Mouse (Mus musculus) adrenal gland, adult 18-20 months (tissue): ENCODE measurements around the gene Adck2. TPM values are rescaled to one million over a fixed set of nuclear protein-coding genes. Genes with fewer than 3 reads are reported as not detected.
A peak's percentile ranks its signal among the peaks of the same experiment; 100 is the strongest.

Experiments
- DNase-seq, 2 experiments: peaks; one replicate each; pipeline ENCODE4 v3.0.0; 2021 to 2022; ENCODE audit warnings: low spot score in 2 of 2
- total RNA-seq, 2 experiments: library from RNA; stranded (reverse); gene quantifications; 1 replicate in 1 of 2; 2 replicates in 1 of 2; pipeline ENCODE4 v1.2.3; 2021

Gene Adck2
- total RNA-seq, 2 experiments from 2014 or later = 24.1 to 24.2 TPM

GRCm38 (mm10) chr6:39556900-39557659, 16.6 kb upstream of the Adck2 start:
- peak; percentile 42 to 46 for DNase-seq

GRCm38 (mm10) chr6:39557723-39558261, 15.9 kb upstream of the Adck2 start, which contains the start of gene Dennd2a:
TSS of gene Dennd2a (minus strand) at chr6:39557867.
- DNase-seq = peak; percentile 60 to 64

- no peak for DNase-seq
Measured at GRCm38 (mm10) chr6:39559276-39559939, 14.3 kb upstream of the Adck2 start.

GRCm38 (mm10) chr6:39562166-39563015, 11.3 kb upstream of the Adck2 start:
- DNase-seq = peak; percentile 65 to 72

- DNase-seq = no peak
Measured at GRCm38 (mm10) chr6:39567528-39567927, 6.1 kb upstream of the Adck2 start.

GRCm38 (mm10) chr6:39570426-39570825, 3.2 kb upstream of the Adck2 start:
- DNase-seq = peak in 1 of 2 experiments; percentile 26

- DNase-seq = no peak
Measured at GRCm38 (mm10) chr6:39574555-39574869, 839 bp downstream of the Adck2 start.

GRCm38 (mm10) chr6:39574951-39575350, 1.3 kb downstream of the Adck2 start:
- no peak for DNase-seq

- DNase-seq = no peak
Measured at GRCm38 (mm10) chr6:39579552-39579951, 5.9 kb downstream of the Adck2 start.

GRCm38 (mm10) chr6:39580558-39580957, 6.9 kb downstream of the Adck2 start:
- DNase-seq = no peak

- no peak for DNase-seq
Measured at GRCm38 (mm10) chr6:39581087-39581784, 7.6 kb downstream of the Adck2 start.

GRCm38 (mm10) chr6:39585517-39585916, 11.8 kb downstream of the Adck2 start, which contains the start of gene Gm42420:
TSS of gene Gm42420 (plus strand) at chr6:39585753.
- DNase-seq = no peak

- DNase-seq = no peak
Measured at GRCm38 (mm10) chr6:39591481-39591880, 17.8 kb downstream of the Adck2 start.

GRCm38 (mm10) chr6:39592401-39593214, 18.9 kb downstream of the Adck2 start, which contains the start of gene Ndufb2:
TSS of gene Ndufb2 (plus strand) at chr6:39592574.
- peak; percentile 90 to 93 for DNase-seq

- DNase-seq = no peak
Measured at GRCm38 (mm10) chr6:39600851-39601250, 27.2 kb downstream of the Adck2 start.

- DNase-seq = no peak
Measured at GRCm38 (mm10) chr6:39601828-39602227, 28.2 kb downstream of the Adck2 start.

- DNase-seq = no peak
Measured at GRCm38 (mm10) chr6:39604565-39604964, 30.9 kb downstream of the Adck2 start.

- DNase-seq = no peak
Measured at GRCm38 (mm10) chr6:39606056-39606455, 32.4 kb downstream of the Adck2 start.

GRCm38 (mm10) chr6:39606862-39607261, 33.2 kb downstream of the Adck2 start:
- DNase-seq = no peak

GRCm38 (mm10) chr6:39607365-39607764, 33.7 kb downstream of the Adck2 start:
- no peak for DNase-seq
